Mouse (Mus musculus) megakaryocyte, adult 5-6 weeks (primary cell): ENCODE data around the gene Ell. TPM values are rescaled to one million over a fixed set of nuclear protein-coding genes. Genes with fewer than 3 reads are reported as not detected.

Source experiments
- ATAC-seq: 2 replicates; pipeline ENCODE4 v1.8.0; 2016; ENCODE audit warnings: mild to moderate bottlenecking, inconsistent platforms; ENCODE audit not compliant: poor library complexity, severe bottlenecking
- total RNA-seq, 2 experiments: library from RNA; stranded (forward) in 1 of 2; stranded (reverse) in 1 of 2; fragments of 153-499, 151-499 nt in 1 of 2; fragments of 221-1000, 200-1000 nt in 1 of 2; gene quantifications; 2 replicates each; pipeline versions ENCODE4 v1.2.3 to v1.2.4; 2015 to 2017

Ell gene
- total RNA-seq, 2 experiments from 2014 or later: 9.3 to 11.1 TPM

DNA sequence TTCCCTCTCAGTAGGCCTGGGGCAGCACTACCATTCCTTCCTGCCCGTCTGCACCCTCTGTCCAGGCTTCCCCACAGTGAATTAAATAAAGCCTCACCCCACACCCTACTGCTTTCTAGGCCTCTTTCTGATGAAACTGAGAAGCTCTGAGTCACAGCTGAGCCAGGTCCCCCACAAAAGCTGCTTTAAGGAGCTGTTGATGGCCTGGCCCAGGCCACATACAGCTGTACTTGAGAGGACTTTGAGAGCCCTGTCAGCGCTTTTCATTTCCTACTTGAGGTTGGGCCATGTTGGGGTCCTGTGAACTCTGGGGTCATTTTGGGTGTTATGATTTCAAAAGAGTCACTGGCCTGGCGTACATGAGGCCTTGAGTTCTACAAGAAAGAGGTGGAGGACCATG is 4.0 kb upstream of the Ell start:
- no peak for ATAC-seq

DNA sequence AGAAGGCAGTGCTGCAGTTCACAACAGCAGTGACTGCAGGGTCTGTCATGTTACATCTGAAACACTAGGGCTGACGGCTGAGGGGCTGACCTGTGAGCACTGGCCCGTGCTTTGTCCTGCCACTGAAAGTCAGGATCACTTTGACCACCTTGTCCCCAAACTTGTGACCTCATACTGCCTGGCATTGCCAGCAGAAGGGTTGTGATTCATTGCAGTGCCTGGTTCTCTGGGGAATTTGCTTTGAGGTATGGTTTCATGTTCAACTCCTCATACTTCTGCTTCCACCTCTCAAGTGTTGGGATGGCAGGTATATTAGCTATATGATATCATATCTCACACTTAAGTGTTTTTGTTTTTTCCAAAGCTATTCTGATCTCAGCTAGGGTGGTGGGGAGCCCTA is 3.6 kb upstream of the Ell start:
- ATAC-seq: no peak

DNA sequence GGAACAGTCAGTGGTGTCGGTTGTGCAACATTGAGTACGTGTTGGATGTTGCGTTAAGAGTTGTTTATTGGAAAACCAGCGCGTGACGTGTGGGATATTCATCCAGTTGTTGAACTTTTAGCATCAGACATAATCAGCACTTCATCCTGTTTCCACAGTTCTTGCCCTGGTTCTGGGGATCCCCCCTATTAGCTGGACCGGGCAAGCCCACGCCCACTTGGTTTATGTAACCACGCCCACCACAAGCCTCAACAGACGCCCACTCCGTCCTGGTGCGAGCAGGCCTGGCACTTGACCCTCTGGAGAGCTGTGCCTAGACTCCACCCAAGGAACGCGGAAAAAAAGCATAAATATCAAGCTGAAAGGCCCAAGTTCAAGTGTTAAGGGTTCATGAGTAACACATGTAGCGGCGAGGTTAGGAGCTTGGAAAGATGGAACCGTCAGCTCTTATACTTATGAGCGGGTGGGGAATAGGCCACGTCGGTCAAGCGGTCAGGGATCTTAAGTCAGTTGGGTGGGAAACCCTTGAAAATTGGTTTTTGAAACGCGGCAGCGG is 1.2 kb upstream of the Ell start:
- peak; percentile 17; the same call in 1 of the 2 replicates for ATAC-seq

DNA sequence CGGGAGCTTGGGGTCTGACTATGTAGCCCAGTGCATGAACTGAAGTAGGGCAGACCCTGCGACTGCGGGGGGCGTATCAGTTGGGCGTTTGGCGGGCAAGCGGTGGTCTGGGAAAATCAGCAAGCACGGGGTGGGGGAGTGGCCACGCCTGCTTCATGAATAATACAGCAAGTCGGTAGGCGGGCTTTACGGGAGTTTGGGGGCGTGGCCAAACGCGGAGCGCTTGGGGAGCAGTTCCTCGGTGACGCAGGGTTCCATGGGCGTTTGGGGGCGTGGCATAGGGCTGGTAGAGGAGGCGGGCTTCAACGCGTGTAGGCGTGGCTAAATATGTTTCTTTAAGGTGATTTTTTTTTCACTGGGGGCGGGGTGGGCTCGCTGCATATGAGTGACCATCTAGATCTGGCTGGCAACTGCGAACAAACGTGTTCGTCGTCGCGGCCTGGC is 602 bp upstream of the Ell start:
- peak; percentile 78 for ATAC-seq

DNA sequence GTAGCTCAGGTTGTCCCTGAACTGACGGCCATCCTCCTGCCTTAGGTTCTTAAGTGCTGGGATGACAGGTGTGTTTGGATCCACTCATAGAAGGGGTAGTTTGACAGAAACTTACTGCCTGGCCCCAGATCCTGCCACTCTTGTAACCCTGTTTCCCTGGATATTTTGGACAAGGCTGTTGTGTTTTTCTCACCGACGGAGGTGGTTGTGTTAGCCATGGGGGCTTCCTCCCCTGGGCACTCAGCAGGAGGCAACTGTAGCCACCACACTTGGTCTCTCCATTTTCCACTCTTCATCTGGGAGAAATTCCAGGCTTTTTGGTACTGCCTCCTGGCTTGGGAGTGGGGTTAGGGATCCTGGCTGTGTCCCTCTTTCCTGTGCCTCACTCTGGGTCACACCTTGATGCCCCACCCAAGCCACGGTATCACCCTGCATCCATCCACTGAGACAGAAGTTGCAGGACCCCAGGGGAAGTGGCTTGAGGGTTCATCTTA is 803 bp downstream of the Ell start:
- ATAC-seq: no peak

DNA sequence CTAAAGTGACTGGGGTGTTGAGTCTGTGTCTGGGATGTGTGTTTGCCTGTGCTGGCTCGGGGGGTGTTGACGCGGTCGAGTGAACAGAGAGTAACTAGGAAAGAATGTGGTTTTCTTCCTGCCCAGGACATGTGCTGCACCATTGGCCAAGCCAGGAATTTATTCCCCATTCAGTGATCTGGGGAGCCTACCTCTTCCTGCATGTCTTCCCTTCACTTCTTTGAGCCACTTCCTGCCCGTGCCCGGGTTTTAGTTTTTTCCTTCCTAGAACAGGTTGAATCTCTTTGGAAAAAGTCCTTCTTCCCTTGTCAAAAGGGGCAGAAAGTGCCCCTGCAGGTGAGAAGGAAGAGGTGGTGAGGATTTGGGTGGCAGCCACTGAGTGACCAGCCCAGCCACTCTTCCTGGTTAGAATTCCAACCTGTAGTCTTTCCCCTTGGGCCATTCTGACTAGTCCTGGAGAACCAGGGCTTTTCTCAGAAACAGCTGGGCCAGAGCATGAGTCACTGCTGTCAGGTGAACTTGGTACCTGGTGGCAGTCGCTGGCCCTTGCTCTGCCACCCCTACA is 1.3 kb downstream of the Ell start:
- no peak for ATAC-seq

DNA sequence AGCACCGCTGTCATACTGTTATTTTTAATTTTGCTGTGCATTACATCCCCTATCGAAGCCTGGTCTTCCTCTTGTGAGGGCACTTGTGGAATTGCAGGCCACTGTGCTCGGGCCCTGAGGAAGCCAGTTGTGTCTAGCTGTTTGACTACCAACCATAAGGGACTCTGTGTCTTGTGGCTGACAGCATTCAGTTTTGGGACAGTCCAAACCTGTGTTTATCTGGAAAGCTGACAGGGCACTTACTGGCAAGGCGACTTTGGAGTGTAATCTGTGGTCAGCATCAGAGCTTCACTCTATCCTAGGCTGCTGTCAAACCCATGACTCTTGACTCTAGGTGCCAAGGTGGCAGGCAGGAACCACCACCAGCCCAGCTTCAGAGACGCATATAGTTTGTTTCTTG is 1.8 kb downstream of the Ell start:
- no peak for ATAC-seq

DNA sequence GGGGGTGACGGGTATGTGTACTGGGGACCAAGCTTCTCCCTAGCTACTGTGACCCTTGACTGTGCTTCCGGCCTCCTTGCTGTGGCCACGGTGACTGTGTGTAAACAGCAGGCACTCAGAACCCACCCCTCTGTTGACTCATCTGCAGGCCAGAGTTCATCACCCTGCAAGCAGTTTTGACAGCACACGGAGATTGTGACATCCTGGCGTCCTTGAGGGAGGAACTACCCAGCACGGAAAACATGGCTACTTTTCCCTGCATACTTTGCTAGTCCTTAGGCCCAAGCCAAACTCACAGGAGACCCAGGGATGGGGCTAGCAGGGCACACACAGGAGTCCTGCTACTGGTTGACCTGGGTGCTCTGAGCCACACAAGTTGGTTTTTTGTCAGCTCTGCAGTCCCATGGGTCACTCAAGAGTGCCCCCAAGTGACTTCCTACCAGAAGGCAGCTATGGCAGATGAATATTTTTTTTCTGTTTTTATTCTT is 5.0 kb downstream of the Ell start:
- peak; percentile 72 for ATAC-seq

DNA sequence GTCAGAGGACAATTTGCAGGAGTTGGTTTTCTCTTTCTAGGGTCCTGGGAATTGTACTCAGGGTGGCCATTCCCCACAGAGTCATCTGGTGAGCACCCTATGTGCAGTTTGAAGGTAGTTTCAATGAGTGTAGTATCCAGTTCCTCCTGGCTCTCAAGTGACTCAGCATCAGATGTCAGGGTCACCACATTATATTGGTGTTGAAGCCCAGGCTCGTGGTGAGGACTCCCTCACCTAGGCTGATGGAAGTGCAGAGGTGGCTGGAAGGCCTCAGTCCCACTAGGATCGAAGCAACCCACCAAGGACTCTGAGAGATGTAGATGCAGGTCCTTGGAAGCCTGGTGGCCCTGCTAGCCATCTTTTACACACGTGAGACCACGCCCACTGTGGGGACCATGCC is 7.2 kb downstream of the Ell start:
- no peak for ATAC-seq

DNA sequence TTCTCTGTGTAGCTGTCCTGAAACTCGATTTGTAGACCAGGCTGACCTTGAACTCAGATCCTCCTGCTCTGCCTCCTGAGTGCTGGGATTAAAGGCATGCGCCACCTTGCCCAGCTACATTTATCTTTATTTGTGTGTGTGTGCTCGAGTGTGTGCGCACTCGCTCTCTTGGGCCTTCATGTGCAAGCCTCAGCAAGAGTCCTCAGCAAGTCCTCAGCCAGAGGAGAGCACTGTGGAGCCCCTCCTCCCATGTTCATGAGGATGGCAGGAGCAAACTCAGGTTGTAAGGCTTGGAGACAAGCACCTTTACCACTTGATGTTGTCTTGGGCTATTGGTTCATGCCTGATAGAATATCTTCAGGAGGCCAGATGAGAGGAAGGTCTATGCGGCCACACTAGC is 8.5 kb downstream of the Ell start:
- no peak for ATAC-seq

DNA sequence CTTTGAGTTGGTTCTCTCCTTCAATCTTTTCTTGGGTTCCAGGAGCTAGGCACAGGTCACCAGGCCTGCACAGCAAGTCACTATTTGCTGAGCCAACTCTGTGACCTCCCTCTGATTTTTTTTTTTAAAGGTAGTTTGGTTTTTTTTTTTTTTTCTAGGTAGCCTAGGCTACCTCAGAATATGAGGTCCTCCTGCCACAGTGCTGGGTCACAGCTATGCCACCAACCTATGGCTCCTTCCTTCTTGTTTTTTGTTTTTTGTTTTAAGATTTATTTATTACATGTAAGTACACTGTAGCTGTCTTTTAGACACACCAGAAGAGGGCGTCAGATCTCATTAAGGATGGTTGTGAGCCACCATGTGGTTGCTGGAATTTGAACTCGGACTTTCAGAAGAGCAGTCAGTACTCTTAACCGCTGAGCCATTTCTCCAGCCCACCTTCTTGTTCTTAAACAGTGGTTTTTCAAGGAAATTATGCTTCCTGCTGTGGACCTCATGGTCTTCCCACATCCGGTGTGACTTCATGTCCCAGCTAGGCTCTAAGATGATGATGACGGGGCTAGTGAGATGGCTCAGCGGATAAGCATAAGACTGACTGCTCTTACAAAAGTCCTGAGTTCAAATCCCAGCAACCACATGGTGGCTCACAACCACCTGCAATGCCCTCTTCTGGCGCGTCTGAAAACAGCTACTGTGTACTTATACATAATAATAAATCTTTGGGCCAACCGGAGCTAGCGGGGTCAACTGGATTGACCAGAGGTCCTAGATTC is 10.3 kb downstream of the Ell start:
- ATAC-seq: peak; percentile 65

DNA sequence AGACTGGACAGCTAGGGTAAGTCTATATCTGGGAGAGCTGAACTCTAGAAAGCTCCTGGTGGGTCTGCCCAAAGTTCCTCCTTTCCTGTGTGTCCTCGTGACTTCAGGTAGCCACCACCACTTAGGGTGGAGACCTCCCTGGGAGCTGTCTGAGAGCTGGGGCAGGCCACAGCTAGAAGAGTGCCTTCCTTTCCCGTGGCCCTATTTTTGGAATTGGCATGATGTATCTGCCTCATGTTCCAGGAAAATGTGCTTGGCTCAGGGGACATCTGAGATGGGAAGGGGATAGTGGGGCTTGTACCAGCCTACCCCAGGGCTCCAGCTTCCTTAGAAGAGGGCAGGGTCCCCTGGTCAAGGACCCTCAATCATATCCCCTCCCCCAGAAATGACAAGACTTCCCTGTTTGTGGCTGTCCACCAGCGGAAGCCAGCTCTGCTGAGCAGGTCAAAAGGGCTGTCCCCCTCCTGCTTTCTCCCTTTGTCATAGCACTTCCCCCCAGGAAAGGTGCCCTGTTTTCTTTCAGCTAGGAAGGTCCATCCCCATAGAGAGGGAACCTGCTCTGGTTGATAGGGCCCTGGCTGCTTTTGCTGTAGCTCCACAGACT is 12.4 kb downstream of the Ell start:
- ATAC-seq: no peak

DNA sequence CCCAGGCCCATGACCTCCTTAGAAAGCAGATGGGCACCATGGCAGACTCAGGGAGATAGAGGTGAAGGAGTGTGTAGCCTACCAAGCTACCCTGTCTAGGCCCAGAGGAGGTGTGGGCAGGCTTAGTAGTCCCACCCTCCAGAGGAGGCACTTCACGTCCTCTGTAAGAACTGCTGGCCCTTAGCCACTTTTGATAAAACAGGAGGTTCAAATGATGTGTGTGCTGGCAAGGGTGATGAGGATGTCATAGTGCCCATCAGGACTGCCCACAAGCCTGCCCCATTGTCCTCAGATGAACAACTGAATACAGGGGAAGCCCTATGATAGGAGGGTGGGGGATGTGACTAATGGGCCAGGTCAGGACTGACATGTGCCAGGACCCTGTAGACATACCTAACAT is 13.6 kb downstream of the Ell start:
- no peak for ATAC-seq

DNA sequence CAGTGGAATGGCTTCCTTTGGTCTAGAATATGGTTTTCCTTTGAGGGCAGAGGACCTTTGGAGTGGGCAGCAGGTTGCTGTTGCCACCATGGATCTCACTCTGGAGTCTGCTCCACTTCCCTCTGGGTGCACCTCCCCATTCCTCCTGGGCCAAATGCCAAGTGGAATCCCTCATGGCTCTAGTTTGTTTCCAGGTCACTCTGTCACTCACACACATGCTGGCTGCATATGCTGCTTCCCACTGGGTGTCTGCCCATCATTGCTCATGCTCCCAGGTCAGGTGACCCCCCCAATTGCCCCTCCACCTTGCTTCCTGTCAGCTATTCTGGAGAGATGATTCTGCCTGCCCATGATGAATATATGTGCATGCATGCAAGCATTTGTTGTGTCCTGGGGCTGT is 14.5 kb downstream of the Ell start:
- no peak for ATAC-seq

DNA sequence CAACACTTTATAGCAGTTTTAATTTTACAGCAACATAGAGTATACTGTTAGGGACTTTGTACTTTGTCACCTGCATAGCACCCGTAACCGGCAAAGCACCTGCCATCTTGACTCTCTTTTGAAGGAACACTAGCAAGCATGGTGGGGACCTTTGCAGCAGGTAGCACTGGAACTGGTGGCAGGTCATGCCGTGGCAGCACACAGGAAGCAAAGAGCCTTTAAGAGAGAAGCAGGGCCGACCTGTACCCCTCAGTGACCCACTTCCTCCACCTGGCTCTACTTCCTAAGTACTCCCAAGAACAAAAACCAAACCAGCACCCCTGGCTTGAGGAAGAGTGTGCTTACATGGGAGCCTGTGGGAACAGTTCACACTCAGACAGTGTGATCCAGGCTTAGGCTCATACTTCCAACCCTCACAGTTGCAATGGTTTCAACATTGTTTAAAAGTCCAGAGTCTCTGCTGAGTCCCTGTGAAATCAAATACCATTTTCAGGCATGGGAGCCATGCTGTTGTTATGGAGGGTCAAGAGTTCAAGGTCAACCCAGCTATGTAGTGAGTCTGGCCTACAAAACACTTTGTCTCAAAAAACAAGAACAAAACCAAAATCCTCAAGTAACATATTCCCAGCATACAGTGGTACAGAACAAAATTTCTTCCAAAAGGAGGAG is 16.0 kb downstream of the Ell start:
- no peak for ATAC-seq

DNA sequence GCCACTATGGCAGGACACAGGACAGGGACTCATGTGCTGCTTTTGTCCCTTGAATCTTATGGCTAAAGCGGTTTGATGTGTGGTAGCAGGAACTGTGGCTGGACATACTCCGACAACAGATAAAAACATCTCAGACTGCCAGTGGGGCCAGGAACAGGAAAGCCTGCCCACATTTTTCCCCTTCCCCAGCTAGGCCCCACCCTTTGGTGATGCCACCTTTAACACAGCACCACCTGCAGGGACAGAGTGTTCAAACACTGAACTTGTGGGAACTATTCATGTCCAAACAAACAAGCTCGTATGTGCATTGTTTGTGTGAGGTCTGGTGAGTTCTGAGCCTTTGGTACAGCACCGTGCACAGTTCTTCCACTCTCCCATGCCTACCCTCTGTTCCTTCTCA is 19.1 kb downstream of the Ell start:
- ATAC-seq: peak; percentile 38

DNA sequence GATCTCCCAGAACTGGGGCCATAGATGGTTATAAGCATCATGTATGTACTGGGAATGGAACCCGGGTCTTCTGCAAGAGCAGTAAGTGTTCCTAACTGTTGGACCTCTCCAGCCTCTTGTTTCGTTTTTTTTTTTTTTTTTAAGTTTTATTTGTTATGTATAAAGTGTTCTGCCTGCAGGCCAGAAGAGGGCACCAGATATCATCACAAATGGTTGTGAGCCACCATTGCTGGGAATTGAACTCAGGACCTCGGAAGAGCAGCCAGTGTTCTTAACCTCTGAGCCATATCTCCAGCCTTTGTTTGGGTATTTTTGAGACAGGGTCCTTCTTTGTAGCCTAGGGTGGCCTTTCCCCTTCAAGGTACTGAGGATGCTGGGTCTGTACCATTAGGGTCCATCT is 19.7 kb downstream of the Ell start:
- ATAC-seq: no peak

DNA sequence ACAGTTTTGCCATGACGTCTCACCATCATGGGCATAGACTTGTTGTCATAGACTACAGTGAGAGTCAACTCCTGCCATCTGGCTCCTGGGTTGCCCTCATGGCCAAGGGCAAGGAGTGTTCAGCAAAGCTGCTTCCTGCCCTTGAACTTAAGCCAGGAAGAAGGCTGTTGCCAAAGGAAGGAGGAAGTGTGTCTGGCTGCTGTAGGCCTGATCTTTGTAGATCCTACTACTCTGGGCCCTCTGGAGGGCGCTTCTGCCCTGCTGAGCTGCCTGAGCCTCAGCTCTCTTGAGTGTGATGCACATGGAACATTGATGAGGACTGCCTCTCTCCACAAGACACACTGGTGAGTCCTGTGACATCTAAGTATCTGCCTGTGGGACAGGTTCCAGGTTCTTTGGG is 20.8 kb downstream of the Ell start:
- peak; percentile 72 for ATAC-seq

DNA sequence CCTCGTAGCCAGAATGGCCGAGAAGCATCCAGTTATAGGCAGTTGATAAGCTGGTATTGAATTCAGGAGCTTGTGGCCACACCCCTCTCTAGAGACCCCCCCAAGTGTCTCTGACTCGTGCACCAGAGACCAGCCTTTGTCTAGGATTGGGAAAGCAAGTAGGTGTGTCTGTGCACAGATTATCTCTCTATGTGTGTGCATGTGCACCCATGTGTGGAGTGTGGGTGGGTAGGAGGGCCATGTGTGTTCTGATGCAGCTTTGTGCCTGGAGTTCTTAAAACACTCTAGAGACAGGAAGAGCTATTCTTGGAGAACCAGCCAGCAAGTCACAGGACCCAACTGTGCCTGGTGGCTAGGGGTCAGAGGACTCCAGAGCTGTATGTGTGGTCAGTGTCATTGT is 21.3 kb downstream of the Ell start:
- no peak for ATAC-seq

DNA sequence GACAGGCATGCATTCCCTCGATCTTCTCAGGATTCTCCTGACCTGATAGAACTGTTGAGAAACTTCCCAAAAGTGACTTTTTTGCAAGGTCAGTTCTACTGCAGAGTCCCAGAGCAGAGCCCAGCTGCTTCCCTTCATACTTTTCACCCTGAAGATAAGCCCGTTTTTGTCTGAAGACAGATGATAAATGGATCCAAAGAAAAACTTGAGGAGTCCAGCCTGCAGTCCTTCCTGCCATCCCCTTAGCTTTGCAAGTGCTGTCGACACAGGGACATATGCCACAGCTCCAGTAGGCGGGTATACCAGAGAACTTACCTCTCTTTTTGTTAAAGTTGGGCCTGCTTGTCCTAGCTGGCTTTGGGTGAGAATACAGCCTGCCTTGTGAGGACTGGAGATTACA is 22.1 kb downstream of the Ell start:
- ATAC-seq: no peak
